Mouse (Mus musculus): ENCODE results near the gene Aif1.

DNA sequence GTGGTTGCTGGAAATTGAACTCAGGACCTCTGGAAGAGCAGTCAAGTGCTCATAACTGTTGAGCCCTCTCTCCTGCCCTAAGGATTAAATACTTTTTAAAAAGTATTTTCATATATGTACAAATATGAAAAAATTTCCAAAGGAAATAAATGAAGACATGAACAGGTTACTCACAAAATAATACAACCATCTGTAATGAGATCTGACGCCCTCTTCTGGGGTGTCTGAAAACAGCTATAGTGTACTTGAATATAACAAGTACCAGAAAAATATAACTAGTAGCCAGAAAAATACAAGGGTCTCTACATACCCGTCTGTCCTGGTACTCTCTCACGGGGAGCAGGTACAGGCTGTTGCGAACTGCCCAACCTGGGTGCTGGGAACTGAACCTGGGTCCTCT, 48.8 kb upstream of the Aif1 start:
- TF ChIP-seq CTCF (conservative IDR thresholded peaks at IDR 0.05; ENCODE audit: insufficient read depth, insufficient read length, low read depth, low read length) (no peak), POLR2A (IDR thresholded peaks at IDR 0.05; ENCODE audit: low read depth, low read length) (no peak)
